Mouse (Mus musculus): ENCODE data around the gene Icam5. TPM values are rescaled to one million over a fixed set of nuclear protein-coding genes. Genes with fewer than 3 reads are reported as not detected.
"Not testable (repeated sequence)": the region's sequence is repeated elsewhere in the genome, so short reads cannot be mapped to it uniquely, and the experiment has no call there.

Gene Icam5
- total and polyA plus RNA-seq, 3 experiments: 0.33 to 0.38 TPM; not detected in 1

DNA sequence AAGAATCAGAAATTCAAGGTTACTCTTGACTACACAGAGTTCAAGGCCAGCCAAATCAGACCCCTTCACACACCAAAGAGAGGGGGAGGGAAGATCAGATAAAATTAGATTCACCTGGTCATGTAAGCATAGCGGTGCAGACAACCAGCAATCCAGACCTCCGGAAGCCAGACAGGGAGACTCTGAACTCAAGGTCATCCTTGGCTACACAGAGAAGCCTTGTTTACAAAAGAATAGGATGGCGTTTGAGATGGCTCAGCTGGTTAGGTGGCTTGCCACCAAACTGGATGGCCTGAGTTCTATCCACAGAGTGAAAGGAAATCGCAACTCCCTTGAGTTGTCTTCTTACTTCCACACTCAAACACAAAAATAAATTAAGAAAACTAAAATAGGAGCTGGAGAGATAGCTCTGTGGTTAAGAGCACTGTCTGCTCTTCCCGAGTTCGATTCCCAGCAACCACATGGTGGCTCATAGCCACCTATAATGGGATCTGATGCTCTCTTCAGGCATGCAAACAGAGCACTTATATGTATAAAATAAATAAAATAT is 30.1 kb upstream of the Icam5 start:
- DNase-seq (ENCODE audit: low spot score): no peak
- Histone ChIP-seq H3K4me3 (ENCODE audit: low read depth, low read length) (no peak overlapping the region), H3K9me3 (replicated peaks) (no peaks in the 10 kb centered on the region), H3K36me3 (replicated peaks) (peaks cover 33% of the 10 kb centered on the region), H3K27me3 (ENCODE audit: insufficient read depth, low read length) (no peaks in the 10 kb centered on the region), H3K4me1 (ENCODE audit: insufficient read depth, low read depth, low read length) (peaks cover 32% of the 10 kb centered on the region)
- no peak for ATAC-seq (ENCODE audit: extremely low read depth, insufficient number of reproducible peaks, low FRiP score, poor library complexity, severe bottlenecking)
- no peak for TF ChIP-seq GATA2 (IDR thresholded peaks at IDR 0.05; ENCODE audit: borderline replicate concordance, low read depth, low read length)
- TF ChIP-seq CTCF (IDR thresholded peaks at IDR 0.05; ENCODE audit: low read depth, low read length): no peak
- no peak for TF ChIP-seq TAL1 (conservative IDR thresholded peaks at IDR 0.05; ENCODE audit: low read depth, low read length)
- no peak for TF ChIP-seq POLR2AphosphoS5 (IDR thresholded peaks at IDR 0.05; ENCODE audit: insufficient replicate concordance, low read depth, low read length)
- TF ChIP-seq GATA1 (IDR thresholded peaks at IDR 0.05; ENCODE audit: borderline replicate concordance, low read length): no peak

DNA sequence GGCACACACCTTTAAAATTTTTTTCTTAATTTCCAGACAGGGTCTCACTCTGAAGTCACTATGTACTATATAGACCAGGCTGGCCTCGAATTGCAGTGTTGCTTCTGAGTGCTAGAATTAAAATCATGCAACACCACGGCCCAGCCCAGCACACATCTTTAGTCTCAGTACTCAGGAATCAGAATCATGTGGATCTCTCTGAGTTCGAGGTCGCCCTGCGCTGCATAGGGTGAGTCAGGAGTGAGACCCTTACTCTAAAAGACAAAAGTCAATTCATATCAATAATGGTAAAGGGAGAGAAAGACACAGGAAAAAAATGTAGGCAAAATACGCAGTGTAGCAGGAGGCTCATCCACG is 29.6 kb upstream of the Icam5 start:
- no peaks in the 10 kb centered on the region for H3K9me3 ChIP-seq (replicated peaks)
- no peaks in the 10 kb centered on the region for H3K27me3 ChIP-seq (ENCODE audit: insufficient read depth, low read length)
- H3K4me3 ChIP-seq (ENCODE audit: low read depth, low read length): peak overlapping the region; percentile 85
- peaks cover 32% of the 10 kb centered on the region for H3K4me1 ChIP-seq (ENCODE audit: insufficient read depth, low read depth, low read length)
- ATAC-seq (ENCODE audit: extremely low read depth, insufficient number of reproducible peaks, low FRiP score, poor library complexity, severe bottlenecking) (no peak), DNase-seq (ENCODE audit: low spot score) (no peak)
- TF ChIP-seq GATA1 (IDR thresholded peaks at IDR 0.05; ENCODE audit: borderline replicate concordance, low read length): no peak
- TF ChIP-seq GATA2 (IDR thresholded peaks at IDR 0.05; ENCODE audit: borderline replicate concordance, low read depth, low read length): no peak
- TF ChIP-seq CTCF (IDR thresholded peaks at IDR 0.05; ENCODE audit: low read depth, low read length): no peak
- TF ChIP-seq TAL1 (conservative IDR thresholded peaks at IDR 0.05; ENCODE audit: low read depth, low read length): no peak
- TF ChIP-seq POLR2AphosphoS5 (IDR thresholded peaks at IDR 0.05; ENCODE audit: insufficient replicate concordance, low read depth, low read length): no peak
- H3K36me3 ChIP-seq (replicated peaks): peaks cover 38% of the 10 kb centered on the region

DNA sequence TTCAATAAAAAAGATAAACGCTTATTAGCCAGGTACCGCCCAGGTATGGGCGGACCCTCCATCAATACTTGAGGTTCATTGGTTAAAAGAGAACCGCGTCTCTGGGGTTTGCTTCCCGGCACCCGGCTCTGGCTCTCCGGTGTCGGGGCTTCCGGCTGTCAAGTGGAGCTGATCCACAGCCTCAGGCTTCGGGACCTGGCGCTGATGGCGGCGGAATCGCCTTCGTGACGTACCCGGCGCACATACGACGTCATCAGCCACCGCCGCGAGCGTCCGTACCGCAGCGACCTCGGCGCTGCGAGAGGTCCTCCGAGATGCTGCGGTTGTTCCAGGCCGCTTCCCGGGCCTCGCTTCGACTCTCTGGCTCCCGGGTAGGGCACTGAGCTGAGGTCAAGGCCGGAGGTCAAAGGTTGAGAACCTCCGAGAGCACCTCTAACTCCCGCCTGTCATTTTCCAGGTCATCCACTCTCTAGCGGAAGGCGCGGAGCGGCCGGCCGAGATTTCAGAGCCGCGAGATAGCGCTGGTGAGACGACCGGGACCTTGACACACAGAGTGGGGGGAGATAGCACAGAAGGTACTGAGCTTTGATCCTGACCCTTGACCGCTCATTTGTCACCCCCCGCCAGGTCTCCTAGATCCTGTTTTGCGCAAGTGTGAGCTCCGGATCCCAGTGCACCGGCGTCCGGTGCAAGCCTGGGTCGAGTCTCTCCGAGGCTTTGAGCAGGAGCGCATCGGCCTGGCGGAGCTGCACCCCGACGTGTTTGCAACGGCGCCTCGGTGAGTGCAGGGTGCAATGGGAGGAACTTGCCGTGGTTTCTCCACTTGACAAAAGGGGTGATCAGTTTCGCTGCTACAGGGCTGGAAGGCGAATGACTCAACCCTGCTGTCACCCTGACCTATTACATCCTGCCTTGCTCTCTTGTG is 29.0 kb upstream of the Icam5 start, which contains the start of gene Mrpl4:
Gene Mrpl4 (plus strand): TSS at position 112 of the 925 bp plus-strand sequence.
- Histone ChIP-seq H3K36me3 (replicated peaks) (peaks cover 45% of the 10 kb centered on the region), H3K4me3 (ENCODE audit: low read depth, low read length) (peak within 1 kb of the TSS; percentile 85), H3K4me1 (ENCODE audit: insufficient read depth, low read depth, low read length) (peaks cover 26% of the 10 kb centered on the region), H3K27me3 (ENCODE audit: insufficient read depth, low read length) (no peaks in the 10 kb centered on the region), H3K9me3 (replicated peaks) (no peaks in the 10 kb centered on the region)
- peak; percentile 56 for ATAC-seq (ENCODE audit: extremely low read depth, insufficient number of reproducible peaks, low FRiP score, poor library complexity, severe bottlenecking)
- TF ChIP-seq GATA1 (IDR thresholded peaks at IDR 0.05; ENCODE audit: borderline replicate concordance, low read length) (no peak), POLR2AphosphoS5 (IDR thresholded peaks at IDR 0.05; ENCODE audit: insufficient replicate concordance, low read depth, low read length) (no peak), TAL1 (conservative IDR thresholded peaks at IDR 0.05; ENCODE audit: low read depth, low read length) (no peak), CTCF (IDR thresholded peaks at IDR 0.05; ENCODE audit: low read depth, low read length) (no peak), GATA2 (IDR thresholded peaks at IDR 0.05; ENCODE audit: borderline replicate concordance, low read depth, low read length) (no peak)
- DNase-seq (ENCODE audit: low spot score): peak; percentile 69

DNA sequence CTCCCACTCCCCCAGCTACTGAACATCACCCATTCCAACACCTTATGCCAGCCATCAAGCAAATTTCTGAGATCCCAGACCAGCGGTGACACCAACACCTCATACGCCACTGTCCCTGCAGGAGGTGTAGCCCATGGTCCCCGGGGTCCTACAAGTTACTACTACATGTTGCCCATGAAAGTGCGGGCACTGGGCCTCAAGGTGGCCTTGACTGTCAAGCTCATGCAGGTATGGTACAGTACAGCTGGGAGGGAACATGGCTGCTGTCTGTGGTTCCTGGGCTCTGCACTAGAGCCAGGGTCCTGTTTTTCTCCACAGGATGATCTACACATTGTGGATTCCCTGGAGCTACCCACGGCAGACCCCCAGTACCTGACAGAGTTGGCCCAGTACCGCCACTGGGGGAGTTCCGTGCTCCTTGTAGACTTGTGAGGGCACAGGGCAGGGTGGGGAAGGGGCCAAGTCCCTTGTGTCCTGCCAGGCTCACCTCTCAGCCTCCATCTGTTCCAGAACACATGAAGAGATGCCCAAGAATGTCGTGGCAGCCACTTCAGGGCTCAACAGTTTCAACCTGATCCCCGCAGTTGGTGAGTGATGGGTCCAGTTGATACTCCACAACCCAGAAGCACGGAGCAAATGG is 24.4 kb upstream of the Icam5 start:
- Histone ChIP-seq H3K36me3 (replicated peaks) (peaks cover 56% of the 10 kb centered on the region), H3K27me3 (ENCODE audit: insufficient read depth, low read length) (no peaks in the 10 kb centered on the region), H3K4me1 (ENCODE audit: insufficient read depth, low read depth, low read length) (peaks cover 35% of the 10 kb centered on the region), H3K4me3 (ENCODE audit: low read depth, low read length) (no peak overlapping the region), H3K9me3 (replicated peaks) (no peaks in the 10 kb centered on the region)
- TF ChIP-seq GATA2 (IDR thresholded peaks at IDR 0.05; ENCODE audit: borderline replicate concordance, low read depth, low read length) (no peak), CTCF (IDR thresholded peaks at IDR 0.05; ENCODE audit: low read depth, low read length) (no peak), POLR2AphosphoS5 (IDR thresholded peaks at IDR 0.05; ENCODE audit: insufficient replicate concordance, low read depth, low read length) (no peak), GATA1 (IDR thresholded peaks at IDR 0.05; ENCODE audit: borderline replicate concordance, low read length) (no peak), TAL1 (conservative IDR thresholded peaks at IDR 0.05; ENCODE audit: low read depth, low read length) (no peak)
- no peak for DNase-seq (ENCODE audit: low spot score)
- ATAC-seq (ENCODE audit: extremely low read depth, insufficient number of reproducible peaks, low FRiP score, poor library complexity, severe bottlenecking): no peak

DNA sequence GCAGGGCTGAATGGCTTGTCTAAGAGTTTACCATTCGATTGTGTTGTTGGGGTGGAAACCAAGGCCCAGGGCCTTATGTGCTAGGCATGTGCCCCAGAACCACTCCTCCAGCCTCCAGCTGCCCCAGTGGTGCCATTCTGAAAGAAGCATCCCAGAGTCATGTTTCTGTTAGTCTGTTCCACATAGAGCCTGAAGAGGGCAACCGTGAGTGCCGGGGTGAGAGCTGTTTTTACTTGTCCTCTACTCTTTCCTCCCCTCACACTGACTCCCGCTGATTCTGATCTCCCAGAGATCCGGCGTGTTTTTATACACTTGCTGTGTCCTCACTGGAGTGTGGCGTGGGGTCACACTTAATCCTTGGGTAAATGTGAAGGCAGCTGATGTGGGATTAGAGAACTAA is 23.9 kb upstream of the Icam5 start:
- H3K36me3 ChIP-seq (replicated peaks): peaks cover 56% of the 10 kb centered on the region
- no peak for ATAC-seq (ENCODE audit: extremely low read depth, insufficient number of reproducible peaks, low FRiP score, poor library complexity, severe bottlenecking)
- no peak for TF ChIP-seq GATA2 (IDR thresholded peaks at IDR 0.05; ENCODE audit: borderline replicate concordance, low read depth, low read length)
- TF ChIP-seq POLR2AphosphoS5 (IDR thresholded peaks at IDR 0.05; ENCODE audit: insufficient replicate concordance, low read depth, low read length): no peak
- no peak for TF ChIP-seq TAL1 (conservative IDR thresholded peaks at IDR 0.05; ENCODE audit: low read depth, low read length)
- TF ChIP-seq CTCF (IDR thresholded peaks at IDR 0.05; ENCODE audit: low read depth, low read length): no peak
- TF ChIP-seq GATA1 (IDR thresholded peaks at IDR 0.05; ENCODE audit: borderline replicate concordance, low read length): no peak

DNA sequence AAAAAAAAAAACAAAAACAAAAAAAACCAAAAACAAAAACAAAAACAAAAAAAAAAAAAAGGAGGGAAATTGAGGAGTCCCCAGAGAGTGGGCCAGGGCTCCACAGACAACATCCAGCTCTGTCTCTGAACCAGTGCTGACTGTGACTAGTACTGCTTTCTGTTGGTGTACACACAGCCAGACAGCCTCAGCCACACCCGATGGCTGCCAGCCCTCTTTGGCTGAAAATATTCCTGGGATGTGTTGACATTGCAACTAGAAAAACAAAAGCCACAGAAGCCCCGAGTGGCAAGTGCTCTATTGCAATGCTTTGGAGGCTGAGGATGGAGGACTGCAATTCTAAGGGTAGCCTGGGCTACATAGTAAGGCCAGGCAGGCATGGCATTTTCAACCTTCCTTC is 21.5 kb upstream of the Icam5 start:
- no peak overlapping the region for H3K4me3 ChIP-seq (ENCODE audit: low read depth, low read length)
- H3K4me1 ChIP-seq (ENCODE audit: insufficient read depth, low read depth, low read length): peaks cover 44% of the 10 kb centered on the region
- H3K27me3 ChIP-seq (ENCODE audit: insufficient read depth, low read length): no peaks in the 10 kb centered on the region
- TF ChIP-seq GATA2 (IDR thresholded peaks at IDR 0.05; ENCODE audit: borderline replicate concordance, low read depth, low read length) (no peak), TAL1 (conservative IDR thresholded peaks at IDR 0.05; ENCODE audit: low read depth, low read length) (no peak), CTCF (IDR thresholded peaks at IDR 0.05; ENCODE audit: low read depth, low read length) (no peak)
- ATAC-seq (ENCODE audit: extremely low read depth, insufficient number of reproducible peaks, low FRiP score, poor library complexity, severe bottlenecking) (no peak), DNase-seq (ENCODE audit: low spot score) (no peak)
- no peaks in the 10 kb centered on the region for H3K9me3 ChIP-seq (replicated peaks)
- H3K36me3 ChIP-seq (replicated peaks): peaks cover 42% of the 10 kb centered on the region

More for the DNA sequence above, 23.9 kb upstream of the Icam5 start:
- Histone ChIP-seq H3K9me3 (replicated peaks) (no peaks in the 10 kb centered on the region), H3K4me3 (ENCODE audit: low read depth, low read length) (no peak overlapping the region), H3K27me3 (ENCODE audit: insufficient read depth, low read length) (no peaks in the 10 kb centered on the region), H3K4me1 (ENCODE audit: insufficient read depth, low read depth, low read length) (peaks cover 37% of the 10 kb centered on the region)
- no peak for DNase-seq (ENCODE audit: low spot score)

DNA sequence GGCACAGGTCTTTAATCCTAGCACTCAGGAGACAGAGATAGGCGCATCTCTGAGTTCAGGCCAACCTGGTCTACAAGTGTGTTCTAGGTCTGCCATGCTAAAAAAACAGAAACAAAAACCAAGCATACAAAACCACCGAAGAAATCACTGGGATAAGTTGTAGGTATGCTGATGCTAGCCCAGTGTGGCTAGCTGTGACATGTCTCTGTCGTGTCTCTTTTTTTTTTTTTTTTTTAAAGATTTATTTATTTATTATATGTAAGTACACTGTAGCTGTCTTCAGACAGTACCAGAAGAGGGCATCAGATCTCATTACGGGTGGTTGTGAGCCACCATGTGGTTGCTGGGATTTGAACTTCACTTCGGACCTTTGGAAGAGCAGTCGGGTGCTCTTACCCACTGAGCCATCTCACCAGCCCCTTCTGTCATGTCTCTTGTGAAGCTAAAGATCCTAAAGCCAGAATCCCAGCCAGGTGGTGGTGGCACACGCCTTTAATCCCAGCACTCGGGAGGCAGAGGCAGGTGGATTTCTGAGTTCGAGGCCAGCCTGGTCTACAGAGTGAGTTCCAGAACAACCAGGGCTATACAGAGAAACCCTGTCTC is 20.8 kb upstream of the Icam5 start:
- not testable (repeated sequence) for H3K27me3 ChIP-seq (ENCODE audit: insufficient read depth, low read length); DNase-seq (ENCODE audit: low spot score); ATAC-seq (ENCODE audit: extremely low read depth, insufficient number of reproducible peaks, low FRiP score, poor library complexity, severe bottlenecking); H3K9me3 ChIP-seq (replicated peaks); H3K4me3 ChIP-seq (ENCODE audit: low read depth, low read length)
- Histone ChIP-seq H3K4me1 (ENCODE audit: insufficient read depth, low read depth, low read length) (peaks cover 49% of the 10 kb centered on the region), H3K36me3 (replicated peaks) (peaks cover 35% of the 10 kb centered on the region)

All from G1E (cell line).